Mouse (Mus musculus) brown adipose tissue, adult 24 weeks (tissue): Measurements from ENCODE around the gene Wdr72. TPM values are rescaled to one million over a fixed set of nuclear protein-coding genes. Genes with fewer than 3 reads are reported as not detected.

Source experiments
- H3K27ac ChIP-seq: fragments of 200-500 bp; replicated peaks from 2 replicates; pipeline ENCODE4 v1.5.1; 2012; ENCODE audit warnings: low read depth, mild to moderate bottlenecking, low read length
- H3K4me1 ChIP-seq: fragments of 200-500 bp; 2 replicates; pipeline ENCODE4 v1.6.1; 2012; ENCODE audit warnings: low read length, mixed read lengths; ENCODE audit not compliant: control insufficient read depth, insufficient read depth, insufficient read length
- H3K4me3 ChIP-seq: fragments of 200-500 bp; 2 replicates; pipeline ENCODE4 v1.5.1; 2012; ENCODE audit warnings: low read depth, mild to moderate bottlenecking, low read length, moderate library complexity; ENCODE audit not compliant: insufficient read depth
- polyA plus RNA-seq: library from polyadenylated mRNA; stranded (reverse); fragments of >200 nt; gene quantifications from 2 replicates; pipeline ENCODE4 v1.2.4, GENCODE M21; 2012; ENCODE audit not compliant: missing spikeins, insufficient read depth, insufficient read length

Wdr72 gene
- polyA plus RNA-seq, result not detected in 2 replicates

GRCm38 (mm10) chr9:74109761-74110460 lies at the start of gene Wdr72:
Gene Wdr72 (plus strand): TSS chr9:74110356.
- no peak within 1 kb of the TSS for H3K4me3 ChIP-seq
- H3K27ac ChIP-seq, result no peak within 1 kb of the TSS
- no peaks in the 10 kb centered on the region for H3K4me1 ChIP-seq

GRCm38 (mm10) chr9:74066278-74066677 lies 43.9 kb upstream of the Wdr72 start:
- Histone ChIP-seq H3K4me1 (no peaks in the 10 kb centered on the region), H3K27ac (no peak overlapping the region), H3K4me3 (no peak overlapping the region)

GRCm38 (mm10) chr9:74066766-74067165 lies 43.4 kb upstream of the Wdr72 start:
- Histone ChIP-seq H3K27ac (no peak overlapping the region), H3K4me1 (no peaks in the 10 kb centered on the region), H3K4me3 (no peak overlapping the region)

- Histone ChIP-seq H3K27ac (no peak overlapping the region), H3K4me1 (no peaks in the 10 kb centered on the region), H3K4me3 (no peak overlapping the region)
These were observed 34.2 kb upstream of the Wdr72 start for GRCm38 (mm10) chr9:74075958-74076357.

- H3K4me1 ChIP-seq, result no peaks in the 10 kb centered on the region
- H3K4me3 ChIP-seq, result no peak overlapping the region
- H3K27ac ChIP-seq, result no peak overlapping the region
These were observed 31.7 kb upstream of the Wdr72 start for GRCm38 (mm10) chr9:74078458-74078857.

GRCm38 (mm10) chr9:74080241-74080640 lies 29.9 kb upstream of the Wdr72 start:
- Histone ChIP-seq H3K27ac (no peak overlapping the region), H3K4me1 (no peaks in the 10 kb centered on the region), H3K4me3 (no peak overlapping the region)

GRCm38 (mm10) chr9:74101591-74101990 lies 8.6 kb upstream of the Wdr72 start:
- no peaks in the 10 kb centered on the region for H3K4me1 ChIP-seq
- no peak overlapping the region for H3K4me3 ChIP-seq
- no peak overlapping the region for H3K27ac ChIP-seq

GRCm38 (mm10) chr9:74102615-74103014 lies 7.5 kb upstream of the Wdr72 start:
- H3K27ac ChIP-seq, result no peak overlapping the region
- H3K4me1 ChIP-seq, result no peaks in the 10 kb centered on the region

GRCm38 (mm10) chr9:74110461-74110816 lies 283 bp downstream of the Wdr72 start:
- H3K4me3 ChIP-seq, result no peak overlapping the region
- H3K4me1 ChIP-seq, result no peaks in the 10 kb centered on the region
- no peak overlapping the region for H3K27ac ChIP-seq

More at GRCm38 (mm10) chr9:74102615-74103014, 7.5 kb upstream of the Wdr72 start:
- H3K4me3 ChIP-seq, result no peak overlapping the region

- no peak overlapping the region for H3K27ac ChIP-seq
- no peak overlapping the region for H3K4me3 ChIP-seq
- no peaks in the 10 kb centered on the region for H3K4me1 ChIP-seq
These were observed 2.4 kb downstream of the Wdr72 start for GRCm38 (mm10) chr9:74112526-74112925.

GRCm38 (mm10) chr9:74126222-74126621 lies 16.1 kb downstream of the Wdr72 start:
- Histone ChIP-seq H3K27ac (no peak overlapping the region), H3K4me3 (no peak overlapping the region), H3K4me1 (no peaks in the 10 kb centered on the region)

GRCm38 (mm10) chr9:74134010-74134409 lies 23.9 kb downstream of the Wdr72 start:
- Histone ChIP-seq H3K4me3 (no peak overlapping the region), H3K27ac (no peak overlapping the region), H3K4me1 (no peaks in the 10 kb centered on the region)

- Histone ChIP-seq H3K4me1 (no peaks in the 10 kb centered on the region), H3K27ac (no peak overlapping the region), H3K4me3 (no peak overlapping the region)
These were observed 31.7 kb downstream of the Wdr72 start for GRCm38 (mm10) chr9:74141864-74142263.

GRCm38 (mm10) chr9:74142705-74143104 lies 32.5 kb downstream of the Wdr72 start:
- H3K4me1 ChIP-seq, result no peaks in the 10 kb centered on the region
- no peak overlapping the region for H3K4me3 ChIP-seq
- no peak overlapping the region for H3K27ac ChIP-seq

- Histone ChIP-seq H3K4me1 (no peaks in the 10 kb centered on the region), H3K4me3 (no peak overlapping the region), H3K27ac (no peak overlapping the region)
These were observed 35.0 kb downstream of the Wdr72 start for GRCm38 (mm10) chr9:74145203-74145602.

GRCm38 (mm10) chr9:74148306-74148705 lies 38.1 kb downstream of the Wdr72 start:
- H3K4me3 ChIP-seq, result no peak overlapping the region
- no peak overlapping the region for H3K27ac ChIP-seq
- no peaks in the 10 kb centered on the region for H3K4me1 ChIP-seq
